Mouse (Mus musculus) liver, embryonic 14.5 days (tissue): ENCODE results near the gene Zfp687. TPM values are rescaled to one million over a fixed set of nuclear protein-coding genes. Genes with fewer than 3 reads are reported as not detected.

Experiments
- ATAC-seq: fragments of 200-750 bp; cut with Nextera tagmentation; 2 replicates; pipeline ENCODE4 v1.8.0; 2017; ENCODE audit warnings: moderate number of reproducible peaks, mild to moderate bottlenecking, moderate library complexity; ENCODE audit not compliant: insufficient read depth
- DNase-seq, 3 experiments: peaks; one replicate each; pipeline ENCODE4 v3.0.0-alpha.2; 2012 to 2013; ENCODE audit warnings: low read depth in 3 of 3, low spot score in 3 of 3
- H3K27ac ChIP-seq: fragments of 300-500 bp; sonication (generic); 2 replicates; pipeline ENCODE4 v1.5.1; 2014; ENCODE audit warnings: moderate library complexity, mild to moderate bottlenecking, control low read depth, inconsistent platforms
- H3K27me3 ChIP-seq: fragments of 300-500 bp; sonication (generic); 2 replicates; pipeline ENCODE4 v1.6.1; 2014; ENCODE audit warnings: mild to moderate bottlenecking, low read length, moderate library complexity; ENCODE audit not compliant: control insufficient read depth, insufficient read depth
- H3K36me3 ChIP-seq: fragments of 300-500 bp; sonication (generic); replicated peaks from 2 replicates; pipeline ENCODE4 v1.6.1; 2014; ENCODE audit warnings: low read depth; ENCODE audit not compliant: control insufficient read depth, insufficient read depth
- H3K4me1 ChIP-seq, 2 experiments: fragments of 200-500 bp in 1 of 2; fragments of 300-500 bp in 1 of 2; sonication (generic) in 1 of 2; replicated peaks; 2 replicates each; pipeline ENCODE4 v1.6.1; 2012 to 2014; ENCODE audit warnings: antibody characterized with exemption in 1 of 2, inconsistent platforms in 1 of 2, low read length in 1 of 2; ENCODE audit not compliant: control insufficient read depth in 2 of 2, insufficient read depth in 2 of 2
- H3K4me2 ChIP-seq: fragments of 300-500 bp; sonication (generic); 2 replicates; pipeline ENCODE4 v1.6.1; 2014; ENCODE audit warnings: low read depth, mild to moderate bottlenecking, control low read depth, moderate library complexity
- H3K4me3 ChIP-seq, 2 experiments: fragments of 200-500 bp in 1 of 2; fragments of 300-500 bp in 1 of 2; sonication (generic) in 1 of 2; 2 replicates each; pipeline ENCODE4 v1.5.1; 2012 to 2014; ENCODE audit warnings: low read depth in 2 of 2, low read length in 2 of 2, mild to moderate bottlenecking in 2 of 2, control low read depth in 1 of 2, inconsistent platforms in 1 of 2, moderate library complexity in 1 of 2; ENCODE audit not compliant: insufficient read depth in 1 of 2
- H3K9ac ChIP-seq: fragments of 300-500 bp; sonication (generic); replicated peaks from 2 replicates; pipeline ENCODE4 v1.6.1; 2014; ENCODE audit warnings: mild to moderate bottlenecking, control low read depth, moderate library complexity
- H3K9me3 ChIP-seq: fragments of 300-500 bp; sonication (generic); 2 replicates; pipeline ENCODE4 v1.6.1; 2016; ENCODE audit warnings: low read length, mixed read lengths; ENCODE audit not compliant: control insufficient read depth
- CTCF ChIP-seq: IDR thresholded peaks from 2 replicates; pipeline ENCODE4 v1.5.1; 2016; ENCODE audit warnings: antibody characterized with exemption, low read depth, control low read depth
- EP300 ChIP-seq: IDR thresholded peaks from 2 replicates; pipeline ENCODE4 v1.6.1; 2016; ENCODE audit warnings: antibody characterized with exemption, low read depth
- WGBS: fragments of 180-500 bp; shearing (Covaris S2); extraction: QIAGEN DNeasy Blood & Tissue Kit; methylation state at CpG from one replicate; pipeline ENCODE4 v1.1.7; 2014; ENCODE audit not compliant: insufficient replicate concordance; 5-methylcytosine and 5-hydroxymethylcytosine counted together
- polyA plus RNA-seq, 2 experiments: library from polyadenylated mRNA; depleted of rRNA in 1 of 2; stranded (reverse) in 1 of 2; unstranded in 1 of 2; fragments of >200 nt; fragmentation: Nextera tagmentation in 1 of 2; extraction: Ambion mirVana in 1 of 2; gene quantifications; 2 replicates each; pipeline versions ENCODE4 v1.2.1 to v1.2.3; 2012 to 2014

Gene Zfp687
- polyA plus RNA-seq, 2 experiments = 4.4 to 5.8 TPM

- Histone ChIP-seq H3K27ac (no peak overlapping the region), H3K4me3 (no peak overlapping the region), H3K4me1 (peaks cover 10 to 11% of the 10 kb centered on the region in 2 experiments), H3K9me3 (no peaks in the 10 kb centered on the region), H3K9ac (no peak overlapping the region), H3K36me3 (no peaks in the 10 kb centered on the region), H3K27me3 (no peaks in the 10 kb centered on the region), H3K4me2 (no peak overlapping the region)
- WGBS = 67% methylated on average over 2 of the region's 2 CpGs
- no peak for ATAC-seq
- TF ChIP-seq EP300 = no peak
- no peak for TF ChIP-seq CTCF
- no peak for DNase-seq
These were observed 3.5 kb upstream of the Zfp687 start for GRCm38 (mm10) chr3:95018741-95019140.

- WGBS = 3% methylated on average over 21 of the region's 21 CpGs
- DNase-seq (no peak), ATAC-seq (no peak)
These were observed 1.3 kb upstream of the Zfp687 start for GRCm38 (mm10) chr3:95016532-95017056.

GRCm38 (mm10) chr3:95015891-95016531 is 763 bp upstream of the Zfp687 start:
- Histone ChIP-seq H3K4me1 (peaks cover 10 to 11% of the 10 kb centered on the region in 2 experiments), H3K4me2 (peak overlapping the region; percentile 99), H3K36me3 (peaks cover 11% of the 10 kb centered on the region), H3K27me3 (no peaks in the 10 kb centered on the region), H3K27ac (peak overlapping the region; percentile 96), H3K9me3 (no peaks in the 10 kb centered on the region), H3K9ac (peak overlapping the region; percentile 83), H3K4me3 (peak overlapping the region; percentile 74 to 84)
- TF ChIP-seq CTCF = peak; percentile 7; the same call in 1 of the 2 replicates
- peak; percentile 44; the same call in 1 of the 2 replicates for TF ChIP-seq EP300
- peak; percentile 88 to 96 (median 92) for DNase-seq
- WGBS = 0% methylated on average over 40 of the region's 40 CpGs
- ATAC-seq = peak; percentile 71

More at GRCm38 (mm10) chr3:95016532-95017056, 1.3 kb upstream of the Zfp687 start:
- Histone ChIP-seq H3K27me3 (no peaks in the 10 kb centered on the region), H3K4me1 (peaks cover 10 to 11% of the 10 kb centered on the region in 2 experiments), H3K27ac (peak overlapping the region; percentile 96), H3K4me2 (peak overlapping the region; percentile 99), H3K36me3 (peaks cover 5% of the 10 kb centered on the region), H3K9ac (peak overlapping the region; percentile 83), H3K4me3 (peak overlapping the region; percentile 74 to 84), H3K9me3 (no peaks in the 10 kb centered on the region)
- no peak for TF ChIP-seq EP300
- no peak for TF ChIP-seq CTCF

- DNase-seq = peak; percentile 41 to 59 (median 55)
- WGBS = under 1% methylated on average over 44 of the region's 44 CpGs
- H3K9me3 ChIP-seq = no peaks in the 10 kb centered on the region
- peak overlapping the region; percentile 69 for H3K27ac ChIP-seq
- peak overlapping the region; percentile 99 for H3K4me2 ChIP-seq
- H3K36me3 ChIP-seq = peaks cover 24% of the 10 kb centered on the region
- no peak for TF ChIP-seq EP300
- TF ChIP-seq CTCF = 0 out of 2 replicates have a peak, but pooled peaks have one; percentile 11
- peaks cover 10 to 11% of the 10 kb centered on the region in 2 experiments for H3K4me1 ChIP-seq
- peak overlapping the region; percentile 82 for H3K9ac ChIP-seq
- H3K27me3 ChIP-seq = no peaks in the 10 kb centered on the region
- ATAC-seq = no peak
- peak overlapping the region; percentile 70 to 84 for H3K4me3 ChIP-seq
These were observed 658 bp downstream of the Zfp687 start for GRCm38 (mm10) chr3:95014428-95015151.
